Mouse (Mus musculus) heart, postnatal 0 days (tissue): ENCODE measurements at regions not wholly inside any gene's neighbourhood (a gene's known extent, or its start where the extent isn't known, plus 50 kb on each side); places are given as distances from the start of the nearest gene placed in this dataset.

Experiments
- ATAC-seq: fragments of 200-750 bp; cut with Nextera tagmentation; 2 replicates; pipeline ENCODE4 v1.8.0; 2017; ENCODE audit warnings: low read depth, moderate number of reproducible peaks, moderate library complexity; ENCODE audit not compliant: insufficient read depth
- DNase-seq: peaks from one replicate; pipeline ENCODE4 v3.0.0-alpha.2; 2016; ENCODE audit warnings: low spot score
- H3K27ac ChIP-seq: fragments of 300-500 bp; sonication (generic); 2 replicates; pipeline ENCODE4 v1.5.1; 2014; ENCODE audit warnings: low read depth, mild to moderate bottlenecking
- H3K27me3 ChIP-seq: fragments of 300-500 bp; sonication (generic); 2 replicates; pipeline ENCODE4 v1.6.1; 2014; ENCODE audit warnings: low read length, mixed read lengths; ENCODE audit not compliant: control insufficient read depth, insufficient read depth
- H3K36me3 ChIP-seq: fragments of 300-500 bp; sonication (generic); replicated peaks from 2 replicates; pipeline ENCODE4 v1.6.1; 2014; ENCODE audit warnings: low read length, mixed read lengths; ENCODE audit not compliant: control insufficient read depth, insufficient read depth
- H3K4me1 ChIP-seq: fragments of 300-500 bp; sonication (generic); 2 replicates; pipeline ENCODE4 v1.6.1; 2014; ENCODE audit warnings: antibody characterized with exemption; ENCODE audit not compliant: control insufficient read depth, insufficient read depth
- H3K4me2 ChIP-seq: fragments of 300-500 bp; sonication (generic); 2 replicates; pipeline ENCODE4 v1.6.1; 2014; ENCODE audit warnings: low read depth, mild to moderate bottlenecking, low read length, moderate library complexity
- H3K4me3 ChIP-seq: fragments of 300-500 bp; sonication (generic); 2 replicates; pipeline ENCODE4 v1.5.1; 2014; ENCODE audit warnings: low read depth, low read length
- H3K9ac ChIP-seq: fragments of 300-500 bp; sonication (generic); replicated peaks from 2 replicates; pipeline ENCODE4 v1.6.1; 2014; ENCODE audit warnings: low read depth, low read length, mixed read lengths
- H3K9me3 ChIP-seq: fragments of 300-500 bp; sonication (generic); replicated peaks from 2 replicates; pipeline ENCODE4 v1.6.1; 2016; ENCODE audit warnings: low read length; ENCODE audit not compliant: control insufficient read depth
- CTCF ChIP-seq: IDR thresholded peaks from 2 replicates; pipeline ENCODE4 v1.5.1; 2016; ENCODE audit warnings: antibody characterized with exemption, control low read depth, low read depth
- EP300 ChIP-seq: IDR thresholded peaks from 2 replicates; pipeline ENCODE4 v1.6.1; 2016; ENCODE audit warnings: antibody characterized with exemption, low read depth
- WGBS: fragments of 180-500 bp; shearing (Covaris S2); extraction: QIAGEN DNeasy Blood & Tissue Kit; methylation state at CpG from one replicate; pipeline ENCODE4 v1.1.7; 2014; 5-methylcytosine and 5-hydroxymethylcytosine counted together

DNA sequence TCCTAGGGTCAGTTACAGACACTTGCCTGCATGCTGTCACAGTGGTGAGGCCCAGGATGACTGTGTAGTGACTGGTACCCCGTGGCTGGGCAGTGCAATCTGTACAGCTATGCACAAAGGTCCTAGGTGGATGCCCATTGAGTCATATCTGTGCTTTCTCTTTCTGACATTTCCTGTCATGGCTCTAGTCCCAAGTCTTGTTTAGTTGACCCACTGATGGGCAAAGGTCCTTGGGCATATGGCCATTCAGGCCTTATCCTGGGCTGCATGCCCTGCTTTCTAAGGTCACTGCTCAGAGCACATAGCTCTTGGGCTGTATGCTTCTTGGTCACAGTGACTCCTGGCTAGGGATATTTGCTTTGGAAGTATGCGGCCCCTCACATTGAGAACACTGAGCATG lies 160.4 kb downstream of the Cyld start:
- H3K4me1 ChIP-seq = no peaks in the 10 kb centered on the region
- no peak overlapping the region for H3K4me2 ChIP-seq
- no peaks in the 10 kb centered on the region for H3K9me3 ChIP-seq
- TF ChIP-seq CTCF (no peak), EP300 (no peak)
- 0 out of 2 replicates have a peak, but pooled peaks cover 4% of the 10 kb centered on the region for H3K27me3 ChIP-seq
- no peak overlapping the region for H3K9ac ChIP-seq
- ATAC-seq (no peak), DNase-seq (no peak)
- H3K36me3 ChIP-seq = no peaks in the 10 kb centered on the region
- H3K27ac ChIP-seq = no peak overlapping the region
- H3K4me3 ChIP-seq = no peak overlapping the region
- WGBS = 71% methylated on average over 2 of the region's 2 CpGs

- H3K36me3 ChIP-seq = no peaks in the 10 kb centered on the region
- ATAC-seq (no peak), DNase-seq (no peak)
- H3K27me3 ChIP-seq = 0 out of 2 replicates have a peak, but pooled peaks cover 4% of the 10 kb centered on the region
- no peak overlapping the region for H3K4me3 ChIP-seq
- no peak overlapping the region for H3K9ac ChIP-seq
- WGBS = 90% methylated on average over 8 of the region's 8 CpGs
- H3K4me1 ChIP-seq = no peaks in the 10 kb centered on the region
- no peak overlapping the region for H3K4me2 ChIP-seq
- TF ChIP-seq EP300 = no peak
- TF ChIP-seq CTCF = no peak
- H3K27ac ChIP-seq = no peak overlapping the region
- H3K9me3 ChIP-seq = no peaks in the 10 kb centered on the region
These were observed 156.4 kb downstream of the Cyld start for GRCm38 (mm10) chr8:88853200-88853599.

GRCm38 (mm10) chr8:88845916-88846315 lies 149.1 kb downstream of the Cyld start:
- H3K4me3 ChIP-seq = no peak overlapping the region
- no peak overlapping the region for H3K27ac ChIP-seq
- H3K9ac ChIP-seq = no peak overlapping the region
- H3K27me3 ChIP-seq = no peaks in the 10 kb centered on the region
- no peaks in the 10 kb centered on the region for H3K9me3 ChIP-seq
- H3K4me1 ChIP-seq = no peaks in the 10 kb centered on the region
- no peak for ATAC-seq
- TF ChIP-seq CTCF (no peak), EP300 (no peak)
- H3K36me3 ChIP-seq = no peaks in the 10 kb centered on the region
- WGBS = 47% methylated on average over 11 of the region's 11 CpGs
- no peak for DNase-seq
- no peak overlapping the region for H3K4me2 ChIP-seq

DNA sequence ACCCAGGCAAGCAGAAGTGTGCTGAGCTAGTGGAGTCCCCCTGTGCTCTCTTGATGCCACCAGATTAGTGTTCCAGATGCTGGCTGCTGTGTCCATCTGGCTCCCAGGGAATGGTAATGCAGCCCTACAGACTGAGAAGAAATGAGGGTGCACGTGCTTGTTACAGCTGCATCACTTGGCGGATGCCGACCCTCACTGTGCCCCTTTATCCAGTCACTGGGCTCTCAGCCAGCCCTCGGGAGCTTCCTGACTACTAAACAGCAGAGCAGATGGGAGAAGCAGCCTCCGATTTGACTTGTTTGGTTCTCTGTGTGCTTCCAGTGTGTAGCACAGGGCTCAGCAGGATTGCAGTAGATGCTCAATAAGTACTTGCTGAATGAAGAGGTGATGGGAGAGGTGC lies 147.5 kb downstream of the Cyld start:
- 52% methylated on average over 5 of the region's 5 CpGs for WGBS
- no peaks in the 10 kb centered on the region for H3K36me3 ChIP-seq
- no peaks in the 10 kb centered on the region for H3K9me3 ChIP-seq
- no peak for TF ChIP-seq CTCF
- no peak for TF ChIP-seq EP300
- no peak overlapping the region for H3K4me2 ChIP-seq
- H3K4me1 ChIP-seq = no peaks in the 10 kb centered on the region
- no peak overlapping the region for H3K27ac ChIP-seq
- H3K9ac ChIP-seq = no peak overlapping the region
- DNase-seq (no peak), ATAC-seq (no peak)
- no peaks in the 10 kb centered on the region for H3K27me3 ChIP-seq
- H3K4me3 ChIP-seq = no peak overlapping the region

- no peaks in the 10 kb centered on the region for H3K36me3 ChIP-seq
- H3K4me3 ChIP-seq = no peak overlapping the region
- H3K4me1 ChIP-seq = no peaks in the 10 kb centered on the region
- no peak overlapping the region for H3K9ac ChIP-seq
- 84% methylated on average over 7 of the region's 7 CpGs for WGBS
- H3K27me3 ChIP-seq = no peaks in the 10 kb centered on the region
- ATAC-seq (no peak), DNase-seq (no peak)
- H3K4me2 ChIP-seq = no peak overlapping the region
- H3K27ac ChIP-seq = no peak overlapping the region
- no peaks in the 10 kb centered on the region for H3K9me3 ChIP-seq
- TF ChIP-seq EP300 = no peak
- TF ChIP-seq CTCF = no peak
These were observed 145.6 kb downstream of the Cyld start for GRCm38 (mm10) chr8:88842451-88842850.

GRCm38 (mm10) chr8:88840096-88840495 lies 143.3 kb downstream of the Cyld start:
- Histone ChIP-seq H3K9me3 (no peaks in the 10 kb centered on the region), H3K4me3 (no peak overlapping the region), H3K9ac (no peak overlapping the region), H3K27me3 (no peaks in the 10 kb centered on the region), H3K27ac (no peak overlapping the region), H3K4me1 (no peaks in the 10 kb centered on the region), H3K36me3 (no peaks in the 10 kb centered on the region), H3K4me2 (no peak overlapping the region)
- no peak for ATAC-seq
- TF ChIP-seq CTCF (no peak), EP300 (no peak)
- WGBS = 58% methylated on average over 5 of the region's 5 CpGs
- DNase-seq = no peak
